Mouse (Mus musculus) bone marrow, adult 2 months (tissue): ENCODE data around the gene Tnfrsf23.
"Not testable (repeated sequence)": the region's sequence is repeated elsewhere in the genome, so short reads cannot be mapped to it uniquely, and the experiment has no call there.

Experiments
- CTCF ChIP-seq: fragments of 200-500 bp; IDR thresholded peaks from 2 replicates; pipeline ENCODE4 v1.5.1; 2011; ENCODE audit warnings: low read length, control low read depth; ENCODE audit not compliant: control insufficient read depth, insufficient read depth
- POLR2A ChIP-seq: fragments of 200-500 bp; IDR thresholded peaks from 2 replicates; pipeline ENCODE4 v1.6.1; 2011; ENCODE audit warnings: low read depth, mild to moderate bottlenecking, control low read depth, low read length, borderline replicate concordance; ENCODE audit not compliant: control insufficient read depth

DNA sequence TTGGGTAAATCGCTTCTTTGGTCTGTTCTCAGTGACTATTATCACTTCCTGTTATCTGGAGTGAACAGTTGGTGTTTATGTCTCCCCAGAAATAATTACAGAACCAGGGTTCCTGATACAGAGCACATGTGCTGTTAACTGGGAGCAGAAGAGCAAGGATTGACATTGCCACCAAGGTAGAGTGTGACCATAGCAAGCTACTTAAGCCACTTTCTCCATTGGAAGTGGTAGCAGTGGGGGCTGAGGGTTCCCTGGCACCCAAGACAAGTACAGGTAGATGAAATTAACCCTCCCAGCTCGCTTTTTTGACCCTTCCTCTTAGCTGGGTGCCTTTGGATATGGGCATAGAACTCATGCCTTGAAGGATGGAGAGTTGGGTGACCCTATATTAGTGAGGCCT lies 4.8 kb downstream of the Tnfrsf23 start:
- TF ChIP-seq POLR2A, CTCF: not testable (repeated sequence)
